Mouse (Mus musculus) brown adipose tissue, adult 24 weeks (tissue): ENCODE results near the gene Stk36. TPM values are rescaled to one million over a fixed set of nuclear protein-coding genes. Genes with fewer than 3 reads are reported as not detected.

Source experiments
- H3K27ac ChIP-seq: fragments of 200-500 bp; replicated peaks from 2 replicates; pipeline ENCODE4 v1.5.1; 2012; ENCODE audit warnings: low read depth, mild to moderate bottlenecking, low read length
- H3K4me1 ChIP-seq: fragments of 200-500 bp; 2 replicates; pipeline ENCODE4 v1.6.1; 2012; ENCODE audit warnings: low read length, mixed read lengths; ENCODE audit not compliant: control insufficient read depth, insufficient read depth, insufficient read length
- H3K4me3 ChIP-seq: fragments of 200-500 bp; 2 replicates; pipeline ENCODE4 v1.5.1; 2012; ENCODE audit warnings: low read depth, mild to moderate bottlenecking, low read length, moderate library complexity; ENCODE audit not compliant: insufficient read depth
- polyA plus RNA-seq: library from polyadenylated mRNA; stranded (reverse); fragments of >200 nt; gene quantifications from 2 replicates; pipeline ENCODE4 v1.2.4, GENCODE M21; 2012; ENCODE audit not compliant: missing spikeins, insufficient read depth, insufficient read length

Gene Stk36
- polyA plus RNA-seq, 1 experiment, result 1.5 TPM

GRCm38 (mm10) chr1:74632734-74633133 lies 31.5 kb downstream of the Stk36 start:
- Histone ChIP-seq H3K4me1 (no peaks in the 10 kb centered on the region), H3K27ac (no peak overlapping the region), H3K4me3 (no peak overlapping the region)

- Histone ChIP-seq H3K4me3 (no peak overlapping the region), H3K4me1 (no peaks in the 10 kb centered on the region)
Measured at GRCm38 (mm10) chr1:74643524-74643923, 42.3 kb downstream of the Stk36 start.

GRCm38 (mm10) chr1:74643926-74644325 lies 42.7 kb downstream of the Stk36 start:
- no peaks in the 10 kb centered on the region for H3K4me1 ChIP-seq
- no peak overlapping the region for H3K4me3 ChIP-seq
- H3K27ac ChIP-seq, result no peak overlapping the region

More at GRCm38 (mm10) chr1:74643524-74643923, 42.3 kb downstream of the Stk36 start:
- no peak overlapping the region for H3K27ac ChIP-seq

GRCm38 (mm10) chr1:74661448-74662195 lies 60.4 kb downstream of the Stk36 start, which contains the start of gene Ttll4:
Gene Ttll4, plus strand, starts transcription at chr1:74661745.
- Histone ChIP-seq H3K4me1 (peaks cover 2% of the 10 kb centered on the region; the same call in 1 of the 2 replicates), H3K27ac (peak within 1 kb of the TSS; percentile 45), H3K4me3 (peak within 1 kb of the TSS; percentile 84)

- peaks cover 2% of the 10 kb centered on the region; the same call in 1 of the 2 replicates for H3K4me1 ChIP-seq
- no peak overlapping the region for H3K27ac ChIP-seq
- H3K4me3 ChIP-seq, result peak overlapping the region; percentile 84
Measured at GRCm38 (mm10) chr1:74662253-74662865, 61.1 kb downstream of the Stk36 start.

GRCm38 (mm10) chr1:74665153-74665552 lies 63.9 kb downstream of the Stk36 start:
- no peak overlapping the region for H3K27ac ChIP-seq
- H3K4me3 ChIP-seq, result no peak overlapping the region
- H3K4me1 ChIP-seq, result peaks cover 5% of the 10 kb centered on the region

- H3K4me3 ChIP-seq, result no peak overlapping the region
- H3K27ac ChIP-seq, result no peak overlapping the region
- peaks cover 2% of the 10 kb centered on the region for H3K4me1 ChIP-seq
Measured at GRCm38 (mm10) chr1:74668371-74668770, 67.1 kb downstream of the Stk36 start.

- Histone ChIP-seq H3K27ac (no peak overlapping the region), H3K4me3 (no peak overlapping the region), H3K4me1 (peaks cover under 1% of the 10 kb centered on the region)
Measured at GRCm38 (mm10) chr1:74672731-74673130, 71.5 kb downstream of the Stk36 start.

GRCm38 (mm10) chr1:74676863-74677262 lies 75.6 kb downstream of the Stk36 start:
- H3K27ac ChIP-seq, result no peak overlapping the region
- H3K4me1 ChIP-seq, result no peaks in the 10 kb centered on the region
- no peak overlapping the region for H3K4me3 ChIP-seq

- H3K27ac ChIP-seq, result no peak overlapping the region
- H3K4me3 ChIP-seq, result no peak overlapping the region
- H3K4me1 ChIP-seq, result no peaks in the 10 kb centered on the region
Measured at GRCm38 (mm10) chr1:74677843-74678242, 76.6 kb downstream of the Stk36 start.

Other genes with a start within 250 kb of the Stk36 start
- gene Catip, start 239.3 kb upstream of the Stk36 start, polyA plus RNA-seq, result not detected in 2 replicates
- gene Slc11a1, start 226.2 kb upstream of the Stk36 start, polyA plus RNA-seq, result 1.5 and 5.8 TPM in 2 replicates
- 66.8 and 98.0 TPM in 2 replicates for gene Ctdsp1, start 209.9 kb upstream of the Stk36 start, polyA plus RNA-seq
- gene Vil1, start 192.1 kb upstream of the Stk36 start, polyA plus RNA-seq, result 0.46 and 1.1 TPM in 2 replicates
- gene Cnot9, start 95.4 kb upstream of the Stk36 start, polyA plus RNA-seq, result 9.7 and 9.8 TPM in 2 replicates
- gene Plcd4, start 58.6 kb upstream of the Stk36 start, polyA plus RNA-seq, result 1.1 TPM in 1 of 2 replicates, not detected in the other
- 3.4 and 3.6 TPM in 2 replicates for gene Usp37, start 57.2 kb upstream of the Stk36 start, polyA plus RNA-seq
- gene Zfp142, start 13.2 kb upstream of the Stk36 start, polyA plus RNA-seq, result 5.1 and 6.1 TPM in 2 replicates
- 31.4 and 36.9 TPM in 2 replicates for gene Bcs1l, start 13.2 kb upstream of the Stk36 start, polyA plus RNA-seq
- gene Rnf25, start within 50 bp of the Stk36 start, polyA plus RNA-seq, result 15.5 and 21.6 TPM in 2 replicates
- 6.2 and 9.6 TPM in 2 replicates for gene Ttll4, start 60.3 kb downstream of the Stk36 start, polyA plus RNA-seq
- gene Cyp27a1, start 112.1 kb downstream of the Stk36 start, polyA plus RNA-seq, result 40.2 and 90.5 TPM in 2 replicates
- gene Prkag3, start 147.8 kb downstream of the Stk36 start, polyA plus RNA-seq, result 0.59 and 1.3 TPM in 2 replicates
- gene Wnt6, start 170.4 kb downstream of the Stk36 start, polyA plus RNA-seq, result not detected in 2 replicates
- not detected in 2 replicates for gene Wnt10a, start 190.1 kb downstream of the Stk36 start, polyA plus RNA-seq